Mouse (Mus musculus): Measurements from ENCODE around the gene Cend1. TPM values are rescaled to one million over a fixed set of nuclear protein-coding genes. Genes with fewer than 3 reads are reported as not detected.

Gene Cend1
- 100 to 1,000 TPM; 265 to 270 TPM for total RNA-seq (2021)
- long read RNA-seq, transcript Cend1-203 (2 exons, 1,697 nt), result minor isoform, 13 of 74 reads
- long read RNA-seq, transcript Cend1-202 (2 exons, 1,733 nt), result major isoform, 56 of 74 reads
- long read RNA-seq, partial matches to known transcripts, result 0 of 74 reads
- long read RNA-seq, other reads (novel, unspliced or antisense), result 5 of 74 reads

DNA sequence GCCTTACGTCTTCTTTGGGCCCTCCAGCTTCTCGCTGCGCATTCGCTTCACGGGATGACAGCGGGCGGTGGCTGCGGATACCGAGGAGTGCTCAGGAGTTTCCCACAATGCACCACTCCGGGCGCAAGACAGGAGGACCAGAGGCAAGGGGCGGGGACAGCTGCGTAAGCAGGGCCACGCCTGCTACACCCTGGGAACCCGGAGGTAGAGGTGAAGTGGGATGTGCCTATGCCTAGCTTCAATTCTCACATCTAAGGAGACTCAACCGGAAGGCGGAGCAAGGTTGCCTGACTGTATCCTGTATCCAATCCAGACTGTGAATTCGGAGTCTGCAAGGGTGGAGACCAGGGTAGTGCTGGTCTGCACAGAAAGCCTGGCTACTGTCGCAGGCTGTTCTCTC is at the start of gene Cend1:
Gene Cend1 (minus strand): TSS at position 182 of the 400 bp plus-strand sequence.
- peak; percentile 89 to 92 for DNase-seq (ENCODE audit: low spot score in 2 of 2)

DNA sequence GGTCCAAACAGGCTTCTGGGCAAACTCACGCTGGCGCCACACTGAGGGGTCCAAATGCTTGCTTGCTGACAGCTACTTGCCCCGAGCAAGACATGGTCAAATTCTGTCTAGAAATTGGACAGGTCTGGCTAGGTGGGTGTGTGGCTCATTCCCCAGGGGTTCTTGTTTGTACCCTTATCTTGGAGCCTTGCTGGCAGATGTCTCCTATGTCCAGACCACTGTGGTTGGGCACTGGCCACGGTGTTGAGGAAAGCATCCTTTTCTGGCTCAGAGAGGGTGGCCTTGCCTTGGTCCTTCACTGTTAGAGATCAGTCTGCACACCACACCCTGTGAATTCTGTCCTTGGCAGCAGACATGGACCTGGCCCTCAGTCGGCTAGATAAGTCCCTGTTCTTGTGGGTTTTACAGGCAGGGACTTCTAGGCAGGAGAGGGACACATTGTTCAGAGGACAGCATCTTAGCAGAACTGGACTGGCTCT is 49.0 kb upstream of the Cend1 start:
- no peak for DNase-seq (ENCODE audit: low spot score in 2 of 2)

DNA sequence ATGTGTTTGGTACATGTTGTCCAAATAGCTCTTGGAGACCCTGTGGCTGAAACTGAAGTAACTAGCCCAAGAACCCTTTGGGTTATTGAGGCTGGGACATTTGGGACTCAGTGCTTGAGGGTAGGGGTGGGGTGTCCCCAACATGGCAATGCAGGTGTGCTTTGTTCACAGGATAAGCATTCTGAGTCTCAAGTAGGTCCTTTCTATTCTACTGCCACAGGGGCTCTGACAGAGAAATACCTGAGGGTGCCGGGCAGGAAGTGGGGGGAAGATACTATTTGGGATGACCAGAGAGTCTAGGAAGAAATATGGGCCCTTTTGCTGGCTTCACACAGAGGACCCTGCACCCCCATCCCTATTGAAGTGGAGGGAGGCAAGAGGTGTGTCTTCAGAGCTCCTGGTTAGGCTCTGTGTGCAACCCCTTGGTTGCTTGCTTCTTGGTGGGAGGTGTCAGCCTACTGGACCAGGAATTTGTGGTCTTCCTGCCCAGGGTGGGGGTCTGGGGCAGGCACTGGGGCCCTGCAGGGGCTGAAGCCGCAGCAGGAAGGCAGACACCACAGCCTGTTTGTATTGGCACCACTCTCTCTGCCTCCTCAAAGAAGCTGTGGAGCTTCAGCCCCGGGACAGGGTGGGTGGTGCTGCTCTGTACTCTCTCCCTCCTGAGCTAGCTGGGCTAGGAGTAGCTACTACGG is 48.4 kb upstream of the Cend1 start:
- no peak for DNase-seq (ENCODE audit: low spot score in 2 of 2)

DNA sequence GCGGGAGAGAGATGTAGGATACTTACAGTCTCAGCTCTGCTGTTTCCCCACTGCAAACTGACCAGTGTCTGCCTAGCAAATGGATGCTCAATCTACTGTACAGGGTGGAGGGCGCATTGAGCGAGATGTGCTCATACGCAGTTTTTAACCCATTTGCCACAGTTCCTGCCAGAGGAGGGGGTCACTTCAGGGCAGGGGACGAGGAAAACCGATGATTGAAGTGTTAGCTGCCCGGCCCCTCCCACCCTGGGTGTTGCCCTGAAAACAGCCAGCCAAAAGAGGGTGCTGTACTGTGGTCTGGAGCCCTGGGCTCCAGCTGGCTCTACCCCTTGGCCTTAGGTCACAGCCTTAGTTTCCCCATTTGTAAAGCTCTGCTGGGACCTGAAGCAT is 47.7 kb upstream of the Cend1 start:
- no peak for DNase-seq (ENCODE audit: low spot score in 2 of 2)

DNA sequence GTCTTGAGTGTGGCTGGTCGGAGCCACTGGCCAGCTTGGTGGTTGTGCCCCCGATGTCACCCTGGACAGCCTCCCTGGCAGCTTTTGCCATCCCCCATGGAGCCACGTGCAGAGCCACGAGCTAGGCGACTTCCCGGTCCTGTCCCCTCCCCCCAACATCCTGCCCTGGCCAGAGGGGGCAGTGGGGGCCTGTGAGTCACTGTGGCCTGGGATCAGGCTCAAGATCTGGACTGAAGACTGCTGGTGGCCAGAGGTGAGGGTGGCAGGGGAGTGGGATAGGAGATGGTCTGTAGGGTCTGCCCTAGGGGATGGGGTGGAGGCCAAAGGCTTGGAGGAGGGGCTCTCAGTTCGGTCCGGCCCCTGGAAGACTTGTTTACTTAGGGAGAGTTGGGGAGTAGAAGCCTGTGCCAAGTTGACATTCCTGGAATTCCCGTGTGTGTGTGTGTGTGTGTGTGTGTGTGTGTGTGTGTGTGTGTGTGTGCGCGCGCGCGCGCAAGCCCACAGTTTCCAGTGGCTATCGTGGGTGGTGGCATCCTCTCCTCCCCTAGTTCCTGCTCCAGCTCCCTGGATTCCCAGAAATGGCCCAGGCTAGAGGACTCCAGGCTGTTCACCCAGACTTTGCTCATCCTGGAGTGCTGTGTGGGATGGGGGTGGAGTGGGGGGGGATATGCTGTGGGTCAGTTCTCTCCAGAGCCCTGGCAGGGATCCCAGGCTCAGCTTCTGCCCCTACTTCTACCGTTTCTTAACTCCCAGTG is 47.1 kb upstream of the Cend1 start:
- DNase-seq (ENCODE audit: low spot score in 2 of 2), result no peak

DNA sequence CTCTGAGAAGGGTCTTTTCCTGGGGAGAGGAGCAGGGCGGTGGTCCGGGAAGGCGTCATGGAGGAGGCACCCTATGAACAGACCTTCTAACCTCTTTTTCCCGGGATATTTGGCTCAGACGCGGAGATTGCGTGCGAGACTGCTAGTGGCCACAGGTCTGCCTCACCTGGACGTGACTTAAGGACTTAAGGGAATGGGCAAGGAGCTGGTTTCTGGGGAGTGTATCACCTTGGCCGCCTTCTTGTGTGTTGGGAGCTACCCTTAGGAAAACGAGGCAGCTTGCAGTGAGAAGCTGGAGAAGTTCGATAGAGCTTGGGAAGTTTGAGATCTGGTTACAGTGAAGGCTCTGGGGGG is 46.5 kb upstream of the Cend1 start:
- no peak for DNase-seq (ENCODE audit: low spot score in 2 of 2)

DNA sequence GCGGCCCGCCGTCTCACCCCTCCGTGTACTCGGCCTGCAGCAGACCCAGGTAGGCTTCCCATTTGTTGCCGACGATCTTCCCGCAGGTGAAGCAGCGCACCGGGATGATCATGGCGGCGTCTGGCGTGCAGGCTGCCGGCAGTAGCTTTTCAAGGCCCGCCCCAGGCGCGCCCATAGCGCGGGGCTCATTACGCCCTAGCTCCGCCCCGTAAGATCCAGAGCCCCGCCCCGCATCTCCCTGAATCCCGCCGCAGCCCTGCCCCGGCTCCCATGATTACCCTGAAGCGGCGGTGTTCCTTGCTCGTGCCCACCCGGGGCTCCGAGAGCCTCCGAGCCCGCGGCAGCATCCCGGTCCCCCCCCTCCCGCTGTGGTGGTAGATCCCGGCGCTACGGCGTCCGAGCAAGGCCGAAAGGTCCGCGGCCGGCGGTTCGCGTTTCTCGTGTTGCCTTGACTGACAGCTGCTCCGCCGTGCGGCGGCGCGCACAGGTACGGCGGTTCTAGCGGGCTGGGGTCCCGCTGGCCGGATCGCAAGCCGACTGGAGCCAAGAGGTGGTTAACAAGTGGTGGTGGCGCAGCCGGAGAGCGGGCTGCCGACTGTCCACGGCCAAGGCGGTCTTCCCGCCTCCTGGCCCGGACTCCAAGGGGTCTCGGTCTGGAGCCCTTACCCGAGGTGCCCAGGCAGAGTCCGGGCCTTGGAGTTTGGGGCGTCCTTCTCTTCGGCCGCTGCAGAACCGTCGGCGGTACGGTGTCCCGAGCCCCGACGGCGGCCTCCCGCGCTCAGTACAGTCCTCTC is 45.9 kb upstream of the Cend1 start, which contains the start of the genes Polr2l and Tspan4:
Gene Polr2l (minus strand): TSS at position 122 of the 794 bp plus-strand sequence.
Gene Tspan4 (plus strand): TSS at position 230 of the 794 bp plus-strand sequence.
- DNase-seq (ENCODE audit: low spot score in 2 of 2), result peak; percentile 79 to 89

DNA sequence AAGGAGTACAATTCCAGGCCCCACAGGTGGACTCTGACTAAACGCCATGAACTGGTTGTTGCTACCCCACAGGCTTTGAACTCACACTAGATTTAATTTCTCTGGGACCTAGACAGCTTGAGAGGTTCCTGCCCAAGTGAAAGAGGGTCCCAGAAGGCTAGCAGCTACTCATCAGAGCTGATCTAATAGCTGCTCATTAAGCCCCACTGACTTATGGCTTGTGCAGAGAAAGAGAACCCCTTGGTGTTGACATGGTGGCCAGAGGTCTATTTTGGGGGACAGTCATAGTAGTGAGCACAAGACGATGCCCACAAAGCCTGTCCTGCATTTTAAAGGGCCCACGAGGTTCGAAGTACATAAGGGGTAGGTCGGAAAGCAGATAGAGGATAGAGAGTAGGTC is 44.9 kb upstream of the Cend1 start:
- no peak for DNase-seq (ENCODE audit: low spot score in 2 of 2)

DNA sequence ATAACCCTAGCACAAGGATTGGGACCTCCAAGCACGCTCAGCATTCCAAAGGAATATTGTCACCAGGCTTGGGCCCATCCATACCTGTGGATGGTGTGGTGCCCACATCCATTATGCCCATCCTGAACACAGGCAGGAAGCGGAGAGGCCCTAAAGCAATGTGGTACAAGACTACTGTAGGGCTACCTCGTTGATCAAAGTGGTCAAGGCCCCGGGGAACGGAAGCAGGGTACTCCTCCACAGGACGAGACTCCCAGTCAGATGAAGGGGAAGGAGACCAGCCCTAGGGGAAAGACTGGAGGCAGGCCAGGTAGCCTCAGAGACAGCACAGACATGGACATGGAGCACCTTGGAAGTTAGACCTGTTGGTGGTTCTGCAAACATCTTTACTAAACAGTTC is 43.5 kb upstream of the Cend1 start:
- DNase-seq (ENCODE audit: low spot score in 2 of 2), result no peak

DNA sequence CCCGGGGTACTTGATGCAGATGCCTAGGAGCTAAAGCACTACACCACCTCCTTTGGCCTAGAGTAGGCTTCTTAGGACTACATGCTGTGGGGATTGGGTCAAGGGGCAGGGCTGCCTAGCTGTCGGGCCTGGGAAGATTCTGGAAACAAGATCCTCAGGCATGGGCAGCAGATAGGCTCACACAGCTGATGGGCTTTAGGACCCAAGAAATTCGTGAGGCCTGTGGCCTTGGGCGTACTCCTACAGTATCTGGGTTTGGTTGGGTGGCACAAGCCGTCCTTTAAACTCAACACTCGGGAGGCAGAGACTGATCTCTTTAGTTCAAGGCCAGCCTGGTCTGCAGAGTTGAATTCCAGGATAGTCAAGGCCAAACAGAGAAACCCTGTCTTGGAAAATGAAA is 42.9 kb upstream of the Cend1 start:
- no peak for DNase-seq (ENCODE audit: low spot score in 2 of 2)

DNA sequence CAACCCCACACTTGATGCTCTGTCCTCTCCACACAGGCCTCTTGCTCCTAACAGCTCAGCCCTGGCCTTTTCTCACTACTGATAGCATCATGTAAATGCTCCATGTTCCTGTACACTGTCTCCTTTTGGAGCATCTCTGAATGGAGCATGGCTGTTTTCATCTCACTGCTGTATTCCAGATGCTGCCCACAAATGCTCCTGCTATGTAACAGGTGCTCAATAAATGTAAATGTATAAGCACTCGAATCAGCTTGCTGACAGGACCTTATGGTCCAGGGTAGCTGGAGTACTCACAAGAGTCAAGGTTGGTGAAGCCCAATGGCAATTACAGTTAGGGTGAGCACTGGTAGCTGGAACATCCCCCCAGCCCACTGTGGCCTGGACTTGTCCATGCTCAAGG is 41.9 kb upstream of the Cend1 start:
- DNase-seq (ENCODE audit: low spot score in 2 of 2), result no peak

DNA sequence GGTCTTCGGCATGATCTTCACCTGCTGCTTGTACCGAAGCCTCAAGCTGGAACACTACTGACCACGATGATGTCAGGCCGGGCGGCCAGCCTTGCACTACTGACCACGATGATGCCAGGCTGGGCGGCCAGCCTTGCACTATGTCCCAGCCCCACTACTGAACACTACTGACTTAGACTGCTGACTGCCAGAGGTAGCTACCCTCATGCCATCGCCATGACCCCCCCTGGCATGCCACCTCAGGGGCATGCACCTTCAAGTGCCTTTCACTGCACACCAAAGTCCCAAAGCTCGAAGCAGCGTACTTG is 41.3 kb upstream of the Cend1 start:
- DNase-seq (ENCODE audit: low spot score in 2 of 2), result no peak

DNA sequence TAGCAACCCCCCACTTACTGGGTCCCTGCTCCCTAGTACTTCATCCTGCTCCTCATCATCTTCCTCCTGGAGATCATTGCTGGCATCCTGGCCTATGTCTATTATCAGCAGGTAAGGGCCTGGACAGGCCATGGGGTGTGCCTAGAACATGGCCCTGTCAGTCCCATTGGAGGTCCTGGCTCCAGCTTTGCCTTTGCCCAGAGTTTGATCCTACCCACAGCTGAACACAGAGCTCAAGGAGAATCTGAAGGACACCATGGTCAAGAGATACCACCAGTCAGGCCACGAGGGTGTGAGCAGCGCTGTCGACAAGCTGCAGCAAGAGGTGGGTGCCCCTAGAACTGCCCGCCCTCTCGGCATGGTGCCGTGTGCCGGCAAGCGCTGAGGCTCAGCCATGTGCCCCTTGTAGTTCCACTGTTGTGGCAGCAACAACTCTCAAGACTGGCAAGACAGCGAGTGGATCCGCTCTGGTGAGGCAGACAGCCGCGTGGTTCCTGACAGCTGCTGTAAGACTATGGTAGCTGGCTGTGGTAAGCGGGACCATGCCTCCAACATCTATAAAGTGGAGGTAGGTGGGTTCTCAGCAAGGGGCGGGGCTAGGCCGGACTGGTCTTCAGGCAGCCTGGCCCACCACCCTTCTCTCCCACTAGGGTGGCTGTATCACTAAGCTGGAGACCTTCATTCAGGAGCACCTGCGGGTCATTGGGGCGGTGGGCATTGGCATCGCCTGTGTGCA is 40.8 kb upstream of the Cend1 start:
- DNase-seq (ENCODE audit: low spot score in 2 of 2), result no peak

DNA sequence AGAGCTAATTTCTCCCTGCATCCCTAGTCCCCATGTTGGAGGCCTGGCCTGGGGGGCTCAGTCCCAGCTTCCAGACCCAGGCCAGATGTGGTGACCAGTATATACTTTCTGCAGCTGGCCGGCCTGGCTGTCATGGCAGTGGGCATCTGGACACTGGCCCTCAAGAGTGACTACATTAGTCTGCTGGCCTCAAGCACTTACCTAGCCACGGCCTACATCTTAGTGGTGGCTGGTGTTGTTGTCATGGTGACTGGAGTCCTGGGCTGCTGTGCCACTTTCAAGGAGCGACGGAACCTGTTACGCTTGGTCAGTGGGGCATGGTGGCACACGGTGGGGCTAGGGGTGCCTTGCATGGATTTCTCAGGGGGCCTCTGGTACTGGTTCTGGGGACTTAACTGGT is 40.1 kb upstream of the Cend1 start:
- no peak for DNase-seq (ENCODE audit: low spot score in 2 of 2)

DNA sequence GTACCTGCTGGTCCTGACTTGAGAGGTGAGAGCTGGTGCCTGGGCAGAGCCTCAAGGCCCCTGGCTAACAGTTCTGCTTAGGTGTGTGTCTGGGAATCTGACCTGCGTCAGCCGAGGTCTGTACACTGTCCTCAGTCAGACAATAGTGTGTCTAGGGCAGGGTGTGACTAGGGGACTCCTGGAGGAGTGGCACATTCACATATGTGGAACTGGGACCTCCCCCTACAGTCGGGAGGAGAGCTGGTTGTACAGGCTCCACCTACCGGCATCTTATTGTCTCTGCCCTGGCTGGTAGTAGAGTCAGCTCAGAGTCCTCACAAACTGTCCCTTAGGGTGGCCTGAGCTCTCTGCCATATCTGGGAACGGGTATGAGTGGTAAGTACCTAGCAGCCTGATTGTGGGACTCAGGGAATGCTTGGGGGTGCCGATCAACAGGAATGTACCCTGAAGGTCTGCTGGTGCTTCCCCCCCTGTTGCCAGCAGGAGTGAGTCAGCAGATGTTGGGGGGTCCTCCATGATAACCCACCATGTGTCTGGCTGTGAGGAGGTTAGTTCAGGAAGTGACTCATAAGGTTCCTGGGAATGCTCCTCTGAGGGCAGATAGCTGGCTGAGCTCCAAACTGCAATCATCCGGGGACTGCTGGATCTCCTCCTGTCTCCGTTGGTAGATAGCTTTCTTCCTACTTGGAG is 39.4 kb upstream of the Cend1 start:
- DNase-seq (ENCODE audit: low spot score in 2 of 2), result peak in 1 of 2 experiments; percentile 65

DNA sequence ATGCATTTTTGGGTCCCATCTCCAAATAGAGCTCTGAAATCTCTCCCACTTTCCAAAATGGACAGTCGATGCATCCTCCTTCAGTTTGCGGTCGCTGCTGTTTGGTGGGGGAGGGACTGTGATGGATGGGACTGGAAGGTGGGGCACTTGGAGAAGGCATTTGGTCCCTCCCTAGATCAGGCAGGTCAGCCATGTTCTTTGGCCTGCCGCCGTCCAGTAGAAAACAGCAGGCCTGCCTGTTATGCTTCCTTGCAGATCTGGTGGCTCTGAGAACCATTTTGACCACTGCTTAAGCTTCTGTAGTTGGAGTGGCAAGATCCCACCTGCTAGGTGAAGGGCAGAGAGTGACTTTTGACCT is 38.9 kb upstream of the Cend1 start:
- DNase-seq (ENCODE audit: low spot score in 2 of 2), result no peak

DNA sequence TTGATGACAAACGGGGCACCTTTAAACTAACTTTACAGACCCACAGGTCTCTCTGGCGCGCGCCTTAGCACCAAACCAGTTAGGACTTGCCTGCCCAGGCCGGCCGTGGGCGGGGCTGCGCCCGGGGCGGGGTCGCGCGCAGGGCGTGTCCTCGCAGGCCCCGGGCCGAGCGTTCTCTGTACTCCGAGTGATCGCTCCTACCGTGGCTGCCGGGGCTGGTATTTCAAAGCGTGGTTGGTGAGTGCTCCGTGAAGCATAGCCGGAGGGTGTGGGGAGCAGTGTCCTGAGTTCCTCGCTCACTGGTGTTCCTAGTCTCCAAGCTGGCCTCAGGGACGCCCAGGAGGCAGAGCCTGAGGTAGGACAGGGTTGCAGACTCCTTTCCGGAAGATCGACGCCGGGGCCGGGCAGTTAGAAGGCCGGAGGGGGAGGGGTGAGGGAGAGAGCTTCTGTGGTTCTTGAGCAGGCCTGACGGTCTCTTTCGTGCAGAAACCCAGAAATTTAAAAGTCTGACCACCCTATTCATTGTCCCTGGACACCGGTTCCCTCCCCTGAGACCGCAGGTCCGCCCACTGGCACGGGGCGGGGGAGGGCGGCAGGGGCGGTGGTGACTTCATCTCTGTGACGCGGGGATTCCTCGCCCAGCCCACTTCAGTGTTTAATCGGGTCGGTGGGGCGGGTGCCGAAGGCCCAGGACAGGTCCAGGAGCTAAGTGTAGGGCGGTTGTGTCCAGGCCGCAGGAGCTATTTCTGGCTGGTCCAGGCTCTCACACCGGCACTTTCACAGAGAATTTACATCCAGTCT is 38.1 kb upstream of the Cend1 start, which contains the start of gene Cd151:
Gene Cd151 (plus strand): TSS at position 163 of the 801 bp plus-strand sequence.
- DNase-seq (ENCODE audit: low spot score in 2 of 2), result no peak

DNA sequence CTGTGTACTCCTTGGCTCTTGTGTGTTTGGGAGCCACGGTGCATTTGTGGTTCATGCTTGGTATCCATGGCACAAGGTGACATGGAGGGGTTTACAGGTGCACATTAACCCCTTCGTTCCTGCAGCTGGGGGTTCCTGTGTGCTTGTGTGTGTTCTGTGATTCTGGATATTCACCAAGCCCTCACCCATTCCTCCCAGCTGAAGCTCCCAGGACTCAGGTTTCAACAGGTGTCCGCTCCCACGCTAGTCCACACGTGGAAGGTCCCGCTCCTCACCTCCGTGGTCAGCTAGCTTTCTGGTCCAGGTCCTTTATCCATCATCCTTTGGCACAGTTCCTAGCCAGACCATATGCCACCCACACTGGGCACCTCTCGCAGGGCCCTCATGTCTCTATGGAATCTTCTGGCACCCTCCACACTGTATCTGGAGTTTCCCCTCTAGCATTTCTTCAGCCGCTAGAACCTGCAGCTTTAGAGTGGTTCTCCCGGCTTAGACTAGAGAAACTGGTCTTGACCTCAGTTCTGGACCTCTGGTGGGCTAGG is 37.4 kb upstream of the Cend1 start:
- no peak for DNase-seq (ENCODE audit: low spot score in 2 of 2)

DNA sequence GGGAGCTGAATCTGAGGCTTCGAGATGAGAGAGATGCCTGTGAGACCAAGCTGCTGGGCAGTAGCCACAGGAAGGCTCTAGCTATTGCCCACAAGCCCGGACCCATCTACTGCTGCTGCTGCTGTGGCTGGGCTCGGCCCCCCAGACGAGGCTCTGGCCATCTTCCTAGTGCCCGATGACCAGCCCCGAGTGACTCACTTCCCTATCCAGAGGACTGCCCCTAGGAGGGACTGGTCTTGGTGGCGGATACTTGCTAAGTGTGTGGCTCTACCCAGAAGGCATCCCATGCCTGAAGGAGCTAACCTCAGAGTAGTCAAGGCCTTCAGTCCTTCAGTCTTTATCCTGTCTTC is 36.7 kb upstream of the Cend1 start:
- DNase-seq (ENCODE audit: low spot score in 2 of 2), result no peak

Data from layer of hippocampus, adult 18-20 months (tissue).